Mouse (Mus musculus) c-Kit-positive CD71-positive TER-119-negative erythroid progenitor cells, embryonic 14.5 days (primary cell): ENCODE measurements around the gene Slc22a8.

Experiments
- DNase-seq: peaks from one replicate; pipeline ENCODE4 v3.0.0-alpha.2; 2013; ENCODE audit warnings: low read depth

Slc22a8 gene

DNA sequence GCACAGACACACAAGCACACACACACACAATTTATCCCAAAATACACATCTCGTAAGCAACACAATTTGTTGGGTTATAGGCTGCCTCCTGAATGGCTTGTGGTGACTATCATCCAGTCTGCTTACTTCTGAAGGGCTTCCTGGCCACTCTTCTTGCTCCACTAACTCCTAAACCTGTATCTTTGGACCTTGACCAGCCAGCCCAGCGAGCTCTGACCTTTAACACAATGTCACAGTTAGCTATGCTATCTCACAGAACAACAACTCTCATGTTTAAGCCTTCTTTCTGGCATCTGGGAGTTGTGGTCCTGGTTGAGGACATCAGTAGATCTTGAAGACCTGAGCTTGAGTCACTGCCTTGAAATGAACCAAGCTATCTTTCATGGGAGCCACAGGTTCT, 8.2 kb downstream of the Slc22a8 start:
- DNase-seq, result no peak

DNA sequence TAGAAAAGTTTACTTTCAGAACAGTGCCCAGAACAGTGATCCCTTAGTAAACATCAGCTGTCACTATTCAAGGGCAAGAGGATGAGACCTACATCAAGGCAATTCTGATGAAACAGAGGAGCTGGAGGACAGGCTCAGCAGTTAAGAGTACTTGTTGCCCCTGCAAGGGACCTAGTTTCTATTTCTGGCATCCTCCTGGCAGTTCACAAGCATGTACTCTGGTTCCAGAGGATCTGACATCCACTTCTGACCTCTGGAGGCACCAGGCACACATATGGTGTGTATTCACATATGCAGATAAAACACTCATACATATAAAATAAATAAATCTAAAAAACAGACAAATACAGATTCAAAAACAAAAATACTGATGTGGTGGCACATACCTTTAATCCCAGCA, 10.9 kb downstream of the Slc22a8 start:
- DNase-seq, result no peak

GRCm38 (mm10) chr19:8602914-8603313, 11.9 kb downstream of the Slc22a8 start:
- DNase-seq, result peak; percentile 82

- no peak for DNase-seq
These were observed 13.6 kb downstream of the Slc22a8 start for GRCm38 (mm10) chr19:8604536-8605240.

GRCm38 (mm10) chr19:8605241-8605558, 14.1 kb downstream of the Slc22a8 start:
- no peak for DNase-seq

- DNase-seq, result no peak
These were observed 20.5 kb downstream of the Slc22a8 start for GRCm38 (mm10) chr19:8611358-8612123.

GRCm38 (mm10) chr19:8613111-8613510, 22.1 kb downstream of the Slc22a8 start:
- no peak for DNase-seq

- DNase-seq, result no peak
These were observed 23.3 kb downstream of the Slc22a8 start for GRCm38 (mm10) chr19:8614343-8614742.

GRCm38 (mm10) chr19:8616314-8616713, 25.3 kb downstream of the Slc22a8 start:
- no peak for DNase-seq

DNA sequence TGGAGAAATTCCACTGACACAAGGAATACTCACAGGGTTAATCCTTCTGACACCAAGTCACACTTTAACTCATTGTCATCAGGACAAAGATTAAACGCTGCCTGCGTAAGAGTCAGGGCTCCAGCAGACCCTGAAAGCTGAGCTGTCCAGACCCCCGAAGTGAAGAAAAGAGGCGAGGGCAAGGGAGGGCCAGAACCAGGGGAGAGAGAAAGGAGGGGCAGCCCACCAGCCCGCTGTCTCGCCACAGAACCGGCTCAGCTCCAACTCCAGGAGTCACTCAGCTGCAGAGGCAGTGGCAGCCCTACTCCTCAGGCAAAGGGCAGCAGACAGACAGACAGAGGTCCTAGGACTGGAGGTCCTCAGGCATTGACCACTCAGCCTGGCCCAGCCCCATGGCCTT, 26.9 kb downstream of the Slc22a8 start, which contains the start of gene Slc22a6:
Slc22a6 (plus strand) TSS at position 136 of the 400 bp plus-strand sequence.
- DNase-seq, result no peak

GRCm38 (mm10) chr19:8621098-8621497, 30.0 kb downstream of the Slc22a8 start:
- DNase-seq, result no peak

GRCm38 (mm10) chr19:8630249-8630648, 39.2 kb downstream of the Slc22a8 start:
- DNase-seq, result no peak

GRCm38 (mm10) chr19:8630826-8631225, 39.8 kb downstream of the Slc22a8 start:
- DNase-seq, result no peak

- DNase-seq, result no peak
These were observed 41.0 kb downstream of the Slc22a8 start for GRCm38 (mm10) chr19:8632029-8632428.

DNA sequence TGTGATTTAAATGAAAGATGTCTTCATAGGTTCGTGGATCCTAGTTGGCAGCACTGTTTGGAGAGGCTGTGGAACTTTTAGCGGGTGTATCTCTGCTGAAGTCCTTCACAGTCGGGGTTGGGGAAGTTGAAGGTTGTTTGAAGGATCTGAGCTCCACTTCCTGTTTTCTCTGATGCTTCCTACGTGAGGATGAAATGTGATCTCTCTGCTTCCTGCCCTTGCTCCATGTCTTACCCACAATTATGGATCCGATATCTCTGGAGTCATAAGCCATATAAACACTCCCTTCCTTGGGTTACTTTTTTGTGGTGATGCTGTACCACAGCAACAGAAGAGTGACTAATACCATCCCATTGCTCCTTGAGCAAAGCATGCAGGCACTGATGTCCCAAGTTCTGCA, 51.0 kb downstream of the Slc22a8 start:
- DNase-seq, result no peak

- DNase-seq, result no peak
These were observed 55.3 kb downstream of the Slc22a8 start for GRCm38 (mm10) chr19:8646393-8646792.

DNA sequence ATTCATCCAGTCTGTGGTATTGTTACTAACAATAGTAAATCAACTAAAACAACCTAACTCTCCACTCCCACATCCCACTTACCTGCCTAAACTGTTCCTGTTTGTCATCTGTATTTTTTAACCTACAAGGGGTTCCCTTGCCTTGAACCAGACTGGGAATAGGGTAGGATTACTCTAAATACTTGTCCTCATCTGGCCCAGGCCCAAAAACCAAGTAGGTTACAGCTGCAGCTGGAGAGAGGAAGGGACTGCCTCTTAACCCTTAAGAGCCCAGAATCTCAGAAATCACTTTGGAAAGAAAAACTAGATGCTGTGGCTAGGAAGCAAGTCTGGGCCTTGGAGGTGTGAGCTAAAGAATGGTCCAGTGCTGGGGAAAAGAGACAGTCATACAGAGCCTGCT, 64.8 kb downstream of the Slc22a8 start:
- no peak for DNase-seq

DNA sequence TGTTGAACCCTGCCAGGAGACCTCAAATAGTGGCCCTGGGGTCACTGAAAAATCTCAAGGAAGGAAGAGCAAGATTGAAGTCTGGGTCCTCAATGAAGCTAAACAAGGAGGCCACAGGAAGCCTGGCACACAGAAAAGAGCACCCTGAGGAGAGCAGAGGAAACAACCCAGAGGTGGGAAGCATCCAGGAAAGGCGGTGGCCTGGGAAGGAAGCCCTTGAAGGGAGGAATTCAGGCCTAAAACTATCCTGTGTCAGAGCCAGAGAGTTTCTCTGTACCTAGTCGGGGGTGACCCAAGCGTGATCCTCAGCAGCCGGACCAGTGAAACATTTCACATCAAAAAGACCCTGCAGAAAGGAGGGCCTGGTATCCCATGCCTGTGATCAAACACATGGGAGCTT, 65.3 kb downstream of the Slc22a8 start:
- DNase-seq, result no peak
